Mouse (Mus musculus) liver, postnatal 0 days (tissue): ENCODE results near the gene Mbl1.

Experiments
- CTCF ChIP-seq: sonication (generic); IDR thresholded peaks from 2 replicates; pipeline ENCODE4 v1.5.1; 2016; ENCODE audit warnings: antibody characterized with exemption, low read depth
- EP300 ChIP-seq: IDR thresholded peaks from 2 replicates; pipeline ENCODE4 v1.6.1; 2016; ENCODE audit warnings: antibody characterized with exemption, low read depth, mild to moderate bottlenecking

DNA sequence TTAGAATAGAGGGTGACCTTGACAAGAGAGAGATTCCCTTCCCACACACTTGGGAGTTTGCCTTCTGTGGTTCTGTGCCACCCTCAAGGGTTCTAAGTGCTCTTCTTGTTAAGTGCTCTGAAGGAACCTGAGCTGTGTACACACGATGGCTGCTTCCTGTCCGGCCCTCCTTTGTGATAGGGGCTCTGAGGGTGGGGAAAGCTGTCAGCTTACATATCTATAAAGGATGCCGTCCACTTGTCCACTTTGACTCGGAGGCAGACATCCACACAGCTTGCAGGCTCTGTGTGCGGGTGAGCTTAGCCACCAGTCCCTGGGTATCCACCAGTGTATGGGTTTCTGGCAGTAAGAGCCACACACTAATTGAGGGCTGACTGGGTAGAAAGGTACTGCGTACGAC is 19.7 kb upstream of the Mbl1 start, which contains the start of gene Sftpa1:
- TF ChIP-seq CTCF (no peak), EP300 (no peak)
